Mouse (Mus musculus): Measurements from ENCODE around the gene Ablim2. TPM values are rescaled to one million over a fixed set of nuclear protein-coding genes. Genes with fewer than 3 reads are reported as not detected.

Gene Ablim2
- polyA plus RNA-seq (2012; rRNA removed), result 5.1 and 5.7 TPM in 2 replicates

GRCm38 (mm10) chr5:35757639-35758001 is at the start of gene Ablim2:
Gene Ablim2 (plus strand): TSS chr5:35757880.
- Histone ChIP-seq H3K27ac (ENCODE audit: insufficient read depth, low read length) (no peak within 1 kb of the TSS), H3K36me3 (ENCODE audit: control insufficient read depth, insufficient read depth, low read length) (no peaks in the 10 kb centered on the region), H3K4me3 (ENCODE audit: extremely low read depth, insufficient read depth, insufficient read length) (peak within 1 kb of the TSS; percentile 64), H3K4me1 (ENCODE audit: control insufficient read depth, insufficient read depth, insufficient read length) (peaks cover 7% of the 10 kb centered on the region; the same call in 1 of the 2 replicates), H3K27me3 (ENCODE audit: control insufficient read depth, insufficient read depth, low read length) (no peaks in the 10 kb centered on the region)
- WGBS, result under 1% methylated on average over 35 of the region's 35 CpGs
- peak; percentile 85 to 90 for DNase-seq (ENCODE audit: low read depth in 1 of 2, low spot score in 2 of 2)
- TF ChIP-seq POLR2A (IDR thresholded peaks at IDR 0.05; ENCODE audit: low read depth, low read length) (no peak), CTCF (IDR thresholded peaks at IDR 0.05; ENCODE audit: extremely low read depth, insufficient read depth, insufficient read length, insufficient replicate concordance) (no peak)

GRCm38 (mm10) chr5:35710481-35710880 is 47.2 kb upstream of the Ablim2 start:
- no peak overlapping the region for H3K4me3 ChIP-seq (ENCODE audit: extremely low read depth, insufficient read depth, insufficient read length)
- DNase-seq (ENCODE audit: low read depth in 1 of 2, low spot score in 2 of 2), result no peak
- no peak overlapping the region for H3K27ac ChIP-seq (ENCODE audit: insufficient read depth, low read length)
- H3K4me1 ChIP-seq (ENCODE audit: control insufficient read depth, insufficient read depth, insufficient read length), result no peaks in the 10 kb centered on the region
- H3K36me3 ChIP-seq (ENCODE audit: control insufficient read depth, insufficient read depth, low read length), result peaks cover 26% of the 10 kb centered on the region
- TF ChIP-seq CTCF (IDR thresholded peaks at IDR 0.05; ENCODE audit: extremely low read depth, insufficient read depth, insufficient read length, insufficient replicate concordance), result no peak
- no peak for TF ChIP-seq POLR2A (IDR thresholded peaks at IDR 0.05; ENCODE audit: low read depth, low read length)
- H3K27me3 ChIP-seq (ENCODE audit: control insufficient read depth, insufficient read depth, low read length), result no peaks in the 10 kb centered on the region
- WGBS, result 75% methylated on average over 3 of the region's 3 CpGs

- WGBS, result 88% methylated on average over 3 of the region's 3 CpGs
- no peak for TF ChIP-seq CTCF (IDR thresholded peaks at IDR 0.05; ENCODE audit: extremely low read depth, insufficient read depth, insufficient read length, insufficient replicate concordance)
- no peak for TF ChIP-seq POLR2A (IDR thresholded peaks at IDR 0.05; ENCODE audit: low read depth, low read length)
- H3K4me3 ChIP-seq (ENCODE audit: extremely low read depth, insufficient read depth, insufficient read length), result no peak overlapping the region
- peaks cover 28% of the 10 kb centered on the region for H3K36me3 ChIP-seq (ENCODE audit: control insufficient read depth, insufficient read depth, low read length)
- no peaks in the 10 kb centered on the region for H3K27me3 ChIP-seq (ENCODE audit: control insufficient read depth, insufficient read depth, low read length)
- no peak overlapping the region for H3K27ac ChIP-seq (ENCODE audit: insufficient read depth, low read length)
- no peak for DNase-seq (ENCODE audit: low read depth in 1 of 2, low spot score in 2 of 2)
- no peaks in the 10 kb centered on the region for H3K4me1 ChIP-seq (ENCODE audit: control insufficient read depth, insufficient read depth, insufficient read length)
These were observed 46.7 kb upstream of the Ablim2 start for GRCm38 (mm10) chr5:35710931-35711330.

- Histone ChIP-seq H3K4me3 (ENCODE audit: extremely low read depth, insufficient read depth, insufficient read length) (no peak overlapping the region), H3K27me3 (ENCODE audit: control insufficient read depth, insufficient read depth, low read length) (no peaks in the 10 kb centered on the region), H3K36me3 (ENCODE audit: control insufficient read depth, insufficient read depth, low read length) (peaks cover 27% of the 10 kb centered on the region), H3K27ac (ENCODE audit: insufficient read depth, low read length) (no peak overlapping the region), H3K4me1 (ENCODE audit: control insufficient read depth, insufficient read depth, insufficient read length) (no peaks in the 10 kb centered on the region)
- 90% methylated on average over 5 of the region's 5 CpGs for WGBS
- TF ChIP-seq CTCF (IDR thresholded peaks at IDR 0.05; ENCODE audit: extremely low read depth, insufficient read depth, insufficient read length, insufficient replicate concordance) (no peak), POLR2A (IDR thresholded peaks at IDR 0.05; ENCODE audit: low read depth, low read length) (no peak)
- DNase-seq (ENCODE audit: low read depth in 1 of 2, low spot score in 2 of 2), result no peak
These were observed 45.2 kb upstream of the Ablim2 start for GRCm38 (mm10) chr5:35712517-35712916.

GRCm38 (mm10) chr5:35713649-35714354 is 43.9 kb upstream of the Ablim2 start:
- WGBS, result 63% methylated on average over 13 of the region's 13 CpGs
- TF ChIP-seq POLR2A (IDR thresholded peaks at IDR 0.05; ENCODE audit: low read depth, low read length) (no peak), CTCF (IDR thresholded peaks at IDR 0.05; ENCODE audit: extremely low read depth, insufficient read depth, insufficient read length, insufficient replicate concordance) (peak; percentile 40; the same call in 1 of the 2 replicates)
- H3K4me1 ChIP-seq (ENCODE audit: control insufficient read depth, insufficient read depth, insufficient read length), result no peaks in the 10 kb centered on the region
- peaks cover 28% of the 10 kb centered on the region for H3K36me3 ChIP-seq (ENCODE audit: control insufficient read depth, insufficient read depth, low read length)
- H3K4me3 ChIP-seq (ENCODE audit: extremely low read depth, insufficient read depth, insufficient read length), result no peak overlapping the region
- no peaks in the 10 kb centered on the region for H3K27me3 ChIP-seq (ENCODE audit: control insufficient read depth, insufficient read depth, low read length)
- peak in 1 of 2 experiments; percentile 16 for DNase-seq (ENCODE audit: low read depth in 1 of 2, low spot score in 2 of 2)
- H3K27ac ChIP-seq (ENCODE audit: insufficient read depth, low read length), result no peak overlapping the region

GRCm38 (mm10) chr5:35717455-35717854 is 40.2 kb upstream of the Ablim2 start:
- TF ChIP-seq CTCF (IDR thresholded peaks at IDR 0.05; ENCODE audit: extremely low read depth, insufficient read depth, insufficient read length, insufficient replicate concordance), result no peak
- Histone ChIP-seq H3K36me3 (ENCODE audit: control insufficient read depth, insufficient read depth, low read length) (peaks cover 18% of the 10 kb centered on the region), H3K4me3 (ENCODE audit: extremely low read depth, insufficient read depth, insufficient read length) (no peak overlapping the region), H3K27me3 (ENCODE audit: control insufficient read depth, insufficient read depth, low read length) (no peaks in the 10 kb centered on the region), H3K4me1 (ENCODE audit: control insufficient read depth, insufficient read depth, insufficient read length) (no peaks in the 10 kb centered on the region), H3K27ac (ENCODE audit: insufficient read depth, low read length) (no peak overlapping the region)
- DNase-seq (ENCODE audit: low read depth in 1 of 2, low spot score in 2 of 2), result no peak
- WGBS, result 91% methylated on average over 5 of the region's 5 CpGs

GRCm38 (mm10) chr5:35717946-35718345 is 39.7 kb upstream of the Ablim2 start:
- peak in 1 of 2 experiments; percentile 30 for DNase-seq (ENCODE audit: low read depth in 1 of 2, low spot score in 2 of 2)
- Histone ChIP-seq H3K27ac (ENCODE audit: insufficient read depth, low read length) (no peak overlapping the region), H3K4me3 (ENCODE audit: extremely low read depth, insufficient read depth, insufficient read length) (no peak overlapping the region), H3K27me3 (ENCODE audit: control insufficient read depth, insufficient read depth, low read length) (no peaks in the 10 kb centered on the region), H3K4me1 (ENCODE audit: control insufficient read depth, insufficient read depth, insufficient read length) (no peaks in the 10 kb centered on the region; the same call in 1 of the 2 replicates), H3K36me3 (ENCODE audit: control insufficient read depth, insufficient read depth, low read length) (peaks cover 15% of the 10 kb centered on the region)
- peak; percentile 15; the same call in 1 of the 2 replicates for TF ChIP-seq CTCF (IDR thresholded peaks at IDR 0.05; ENCODE audit: extremely low read depth, insufficient read depth, insufficient read length, insufficient replicate concordance)
- TF ChIP-seq POLR2A (IDR thresholded peaks at IDR 0.05; ENCODE audit: low read depth, low read length), result no peak
- 65% methylated on average over 4 of the region's 4 CpGs for WGBS

All from spleen, adult 2 months (tissue).